Mouse (Mus musculus): ENCODE measurements at regions not wholly inside any gene's neighbourhood (a gene's known extent, or its start where the extent isn't known, plus 50 kb on each side); places are given as distances from the start of the nearest gene placed in this dataset.

DNA sequence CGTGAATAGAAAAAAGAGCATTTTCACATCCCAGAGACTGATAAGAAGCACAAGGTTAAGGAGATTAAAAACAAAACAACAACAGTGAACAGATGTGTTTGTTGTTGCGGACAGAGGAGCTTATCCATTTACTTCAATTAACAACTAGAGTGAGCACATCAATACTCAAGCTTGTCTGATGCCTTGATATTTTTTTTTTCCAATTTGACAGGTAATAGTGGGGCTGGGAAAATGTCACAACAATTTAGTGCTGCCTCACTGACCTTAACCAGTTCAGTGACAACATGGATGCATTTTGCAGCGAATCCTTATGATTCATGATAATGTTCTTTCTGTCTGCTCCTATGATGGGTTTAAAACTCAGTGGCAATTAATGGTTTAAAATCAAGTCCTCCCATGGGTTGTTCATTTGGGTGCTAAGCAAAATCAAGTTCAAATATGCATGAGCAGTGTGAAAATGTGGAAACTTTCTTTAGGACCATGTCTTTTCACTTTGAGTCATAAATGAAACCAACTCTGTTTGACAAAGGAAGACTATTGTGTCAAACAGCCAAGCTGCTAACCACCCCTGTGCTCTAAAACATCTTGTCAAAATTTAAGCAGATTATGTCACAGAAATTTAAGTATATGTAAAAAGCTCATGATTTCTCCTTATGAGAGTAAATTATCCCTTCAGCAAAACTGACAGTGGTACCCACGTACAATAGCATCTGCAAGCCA lies 641.0 kb downstream of the Car8 start:
- peak; percentile 59 for ATAC-seq

DNA sequence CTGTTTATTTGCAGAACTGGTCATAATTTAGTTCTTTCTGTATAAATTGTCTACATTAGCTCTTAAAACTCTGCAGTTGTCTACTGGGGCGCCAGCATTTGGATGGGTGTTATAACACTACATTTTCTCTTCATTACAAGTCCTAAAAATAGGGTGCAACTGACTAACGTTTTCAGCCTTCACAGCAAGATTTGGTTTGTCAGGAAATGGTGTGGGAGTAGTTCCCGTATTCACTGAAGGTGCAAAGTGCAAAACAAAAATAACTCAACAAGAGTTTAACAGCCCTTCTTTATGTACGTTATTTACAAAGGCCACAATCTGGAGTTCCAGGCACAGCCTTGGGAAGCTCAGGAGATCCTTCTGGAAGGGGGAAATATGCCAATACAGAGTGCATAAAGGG lies 642.7 kb downstream of the Car8 start:
- ATAC-seq = no peak

DNA sequence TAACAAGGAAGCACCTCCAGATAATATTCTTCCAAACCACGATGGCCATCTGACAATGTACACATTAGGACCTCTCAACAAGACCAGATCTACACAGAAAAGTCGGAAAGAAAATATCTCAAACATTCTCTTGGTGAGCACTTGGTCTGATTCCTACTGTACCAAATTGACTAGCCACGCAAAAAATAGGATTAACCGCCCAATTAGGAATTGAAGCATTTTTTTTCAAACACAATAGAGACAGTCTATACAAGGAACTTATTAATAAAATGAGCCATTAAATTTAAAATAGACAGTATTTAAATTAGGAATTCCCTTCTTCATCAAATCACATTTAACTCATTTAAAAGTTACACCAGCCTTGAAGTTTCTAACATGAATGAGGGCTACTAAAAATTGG lies 655.0 kb downstream of the Car8 start:
- ATAC-seq = no peak

DNA sequence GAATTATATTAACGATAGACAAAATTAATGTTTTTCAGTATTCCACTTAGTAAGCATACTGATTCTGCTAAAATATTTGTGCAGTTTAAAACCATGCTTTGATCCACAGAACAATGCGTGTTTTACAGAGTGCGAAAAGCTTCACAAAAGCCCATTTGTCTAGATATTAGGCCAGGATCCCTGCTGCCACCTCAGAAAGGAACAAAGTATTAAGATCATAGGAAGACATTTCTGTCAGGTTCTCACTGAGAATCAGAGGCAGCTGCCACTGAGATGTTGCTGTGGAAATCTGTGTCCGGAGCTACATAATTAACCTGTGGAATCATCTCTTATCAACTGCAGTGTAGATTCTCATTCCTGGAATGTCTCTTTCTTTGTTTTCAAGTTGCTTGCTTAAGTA lies 656.9 kb downstream of the Car8 start:
- ATAC-seq = no peak

DNA sequence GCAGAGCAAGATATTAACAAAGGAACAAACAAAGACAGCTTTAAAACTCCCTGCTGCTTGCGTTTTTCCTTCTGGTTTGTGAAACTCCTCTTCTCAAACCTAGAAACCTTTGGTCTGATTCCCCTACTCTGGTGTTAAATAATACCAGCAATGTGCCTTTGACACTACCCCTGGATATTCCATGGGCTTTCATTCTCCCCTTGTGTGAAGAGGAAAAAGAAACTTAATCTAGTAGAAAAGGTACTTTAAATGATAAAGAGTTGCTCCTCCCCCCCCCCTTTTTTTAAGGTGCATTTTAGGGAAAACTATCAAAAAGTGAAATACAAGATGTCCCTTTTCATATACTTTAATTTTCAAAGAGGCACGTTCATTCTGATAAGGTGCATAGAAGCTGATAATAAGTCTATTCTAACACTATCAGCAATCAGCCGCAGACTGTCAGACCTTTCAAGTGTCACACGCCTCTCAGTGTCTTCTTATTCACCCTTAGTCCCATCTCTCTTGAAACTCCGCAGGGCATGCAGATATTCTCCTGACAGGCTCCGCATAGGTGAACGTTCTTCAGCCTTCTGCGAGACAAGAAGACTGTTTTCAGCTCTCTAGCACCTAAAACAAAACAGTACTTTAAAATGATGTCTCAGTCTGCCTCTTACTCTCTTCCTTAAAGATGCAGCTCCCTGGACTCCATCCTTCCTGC lies 657.5 kb downstream of the Car8 start:
- no peak for ATAC-seq

DNA sequence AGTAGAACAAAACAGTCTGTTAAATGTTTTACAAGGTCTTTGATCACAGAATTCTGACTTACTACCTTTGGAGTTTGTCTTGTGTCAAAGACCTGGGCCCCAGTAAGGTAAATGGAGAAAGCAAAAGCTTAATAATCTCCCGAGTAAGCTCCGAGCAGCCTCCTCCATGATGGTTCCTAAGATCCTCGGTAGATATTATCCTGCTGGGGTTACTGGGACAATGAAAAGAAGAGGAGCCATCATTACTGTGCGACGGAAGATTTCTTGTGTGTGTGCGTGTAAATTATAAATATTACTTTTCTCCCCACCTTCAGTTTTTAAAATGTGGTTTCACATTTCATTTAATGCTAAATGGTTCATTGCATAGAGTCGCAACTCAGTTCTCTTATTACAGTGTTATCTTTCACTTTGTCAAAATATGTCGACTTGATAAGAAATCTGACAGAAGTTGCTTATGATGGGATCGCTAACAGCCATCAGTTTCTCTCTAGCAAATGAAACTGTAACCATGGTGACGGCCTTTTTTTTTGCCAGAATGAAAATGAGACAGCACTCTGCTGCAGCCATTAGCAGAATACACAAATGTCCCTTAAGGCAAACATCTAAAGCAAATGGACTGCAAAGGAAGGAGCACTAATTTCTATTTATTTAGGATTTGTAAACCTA lies 658.2 kb downstream of the Car8 start:
- ATAC-seq = peak; percentile 84

DNA sequence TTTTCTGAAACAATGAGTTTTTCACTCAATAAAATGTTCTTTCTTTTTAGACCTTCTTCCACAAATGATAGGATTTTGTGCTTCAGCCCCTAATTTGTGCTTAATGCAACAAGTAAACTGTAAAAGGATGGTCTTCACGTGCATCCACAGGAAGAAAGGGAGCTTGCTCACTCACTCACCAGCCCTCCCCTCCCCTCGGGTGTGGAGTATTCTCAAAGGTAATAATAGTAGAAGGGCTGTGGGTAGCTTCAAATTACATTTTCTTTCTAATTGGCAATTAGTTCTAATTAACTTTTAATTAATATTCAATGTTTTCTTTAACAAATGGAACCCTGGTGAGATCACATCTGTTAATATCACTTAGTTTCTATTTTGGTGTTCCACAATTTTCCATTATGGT lies 664.8 kb downstream of the Car8 start:
- ATAC-seq = no peak

DNA sequence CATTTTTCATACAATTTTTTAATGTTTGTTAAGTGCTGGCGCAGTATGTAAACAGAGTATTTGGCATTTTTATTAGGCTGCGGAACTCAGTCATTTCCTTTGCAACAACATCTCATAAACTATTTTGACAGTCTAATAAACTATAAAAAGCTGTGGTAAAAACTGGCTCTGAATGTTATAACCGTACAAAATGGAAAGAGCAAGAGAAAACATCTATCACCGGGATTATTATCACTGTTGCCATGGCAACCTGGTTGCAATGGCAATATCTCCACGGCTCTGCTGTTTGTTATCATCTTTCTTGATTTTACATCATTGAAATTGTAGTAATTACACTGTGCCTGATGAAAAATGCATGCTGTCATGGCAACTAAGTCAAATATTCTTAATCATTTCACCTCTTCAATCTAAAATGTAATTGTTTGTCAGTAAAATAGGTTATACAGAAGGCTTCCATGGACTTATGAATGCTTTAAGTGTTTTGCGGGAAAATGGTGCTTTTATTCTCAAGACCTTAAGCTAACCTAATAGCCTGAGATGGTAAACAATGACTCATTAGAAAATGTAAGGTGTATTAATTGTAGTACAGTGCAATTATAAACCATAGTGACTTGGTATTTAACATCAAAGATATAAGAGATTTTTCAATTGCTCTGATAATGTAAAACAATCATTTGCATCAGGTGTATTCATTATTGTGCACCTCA lies 671.0 kb downstream of the Car8 start:
- no peak for ATAC-seq

DNA sequence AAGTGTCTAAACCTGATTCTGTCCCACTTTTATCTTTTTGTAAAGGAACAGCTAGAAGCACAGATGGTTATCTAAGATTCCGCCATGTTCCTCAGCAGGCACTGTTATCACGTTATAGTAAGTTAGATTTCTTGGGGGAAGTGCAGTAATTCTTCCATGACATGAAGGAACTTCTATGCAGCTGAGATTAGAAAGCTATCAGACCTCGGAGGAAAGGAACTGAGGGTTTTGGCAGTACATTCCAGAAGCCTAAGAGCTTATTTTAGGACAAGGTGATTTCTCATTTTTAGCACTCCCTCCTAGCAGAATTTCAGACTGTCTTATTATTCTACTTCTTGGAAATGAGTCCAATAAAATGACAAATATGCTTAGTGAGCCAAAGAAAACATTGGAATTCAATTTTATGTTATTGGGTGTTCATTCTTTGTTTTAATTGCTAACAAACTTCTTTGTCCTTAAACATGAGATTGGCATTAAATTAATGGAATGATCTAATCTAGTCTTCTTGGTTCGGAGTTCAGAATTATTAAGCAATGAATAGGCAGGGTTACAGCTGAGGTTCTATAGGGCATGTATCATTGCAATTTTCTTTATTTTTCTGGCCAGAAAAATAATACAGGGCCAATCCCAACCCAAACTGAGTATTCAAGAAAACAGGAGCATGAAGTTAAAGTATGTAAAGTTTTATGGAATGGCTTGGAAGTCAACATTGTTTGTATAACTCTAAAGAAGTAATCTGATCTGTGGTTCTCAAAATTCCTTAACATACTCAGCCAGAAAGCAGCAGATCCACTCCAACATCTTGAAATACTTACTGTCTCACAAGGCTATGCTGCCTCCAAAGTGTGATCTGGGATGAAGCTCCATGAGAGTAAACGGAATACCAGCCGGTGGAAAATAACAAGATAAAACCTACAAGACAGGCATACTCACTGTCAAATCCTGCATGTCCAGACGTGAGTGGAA lies 678.7 kb downstream of the Car8 start:
- no peak for ATAC-seq

DNA sequence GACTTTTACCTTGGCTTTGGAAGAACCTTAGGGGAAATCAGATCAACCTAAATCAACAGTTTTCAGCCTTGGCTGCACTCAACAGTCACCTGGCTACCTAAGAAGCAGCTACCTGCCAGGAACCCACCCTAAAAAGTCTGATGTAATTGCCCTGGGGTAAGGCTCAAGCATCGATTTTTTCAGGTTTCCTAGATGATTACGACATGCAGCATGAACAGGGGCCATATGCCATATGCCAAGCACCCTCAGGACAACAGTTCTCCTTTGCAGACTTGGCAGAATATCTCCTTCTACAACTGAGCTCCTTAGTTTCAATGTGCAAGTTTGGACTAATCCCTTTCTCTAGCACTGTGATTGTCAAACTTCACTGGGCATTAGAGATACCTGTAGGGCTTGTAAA lies 680.1 kb downstream of the Car8 start:
- no peak for ATAC-seq

DNA sequence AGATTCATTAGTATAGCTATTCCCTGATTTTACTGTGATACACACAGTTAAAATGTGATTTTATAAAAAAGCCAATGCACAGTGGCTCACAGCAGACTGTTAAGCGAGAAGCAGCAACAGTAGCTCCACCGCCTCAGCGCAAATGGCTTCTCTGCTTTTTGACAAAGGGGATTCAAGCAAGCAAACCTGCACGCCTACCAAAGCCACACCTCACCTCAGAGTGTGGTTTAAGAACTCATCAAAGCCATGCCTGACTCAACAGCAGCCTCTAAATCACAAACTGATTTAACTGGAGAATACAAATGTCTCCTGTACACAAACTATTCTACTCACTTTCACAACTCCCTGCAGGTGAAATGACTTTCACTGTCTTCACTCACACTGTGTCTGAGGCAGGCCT lies 704.5 kb downstream of the Car8 start:
- peak; percentile 34 for ATAC-seq

DNA sequence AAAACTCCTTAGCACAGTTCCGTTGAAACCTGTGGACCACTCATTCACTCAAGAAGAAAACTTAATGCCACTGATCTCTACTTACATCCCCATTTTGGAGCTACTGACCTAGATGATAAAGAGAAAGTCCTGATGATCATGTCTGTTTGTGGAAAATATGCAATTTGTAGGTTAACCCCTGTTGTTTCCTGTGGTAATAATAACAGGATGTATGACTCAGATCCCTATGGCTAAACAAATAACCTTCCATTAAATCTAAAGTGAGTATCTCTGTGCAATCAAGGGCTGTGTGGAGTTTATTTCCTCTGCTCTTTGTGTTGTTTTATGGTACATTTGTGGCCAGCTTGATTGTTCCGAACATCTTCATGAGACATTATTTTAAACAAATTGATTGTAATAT lies 711.1 kb downstream of the Car8 start:
- ATAC-seq = peak; percentile 66

DNA sequence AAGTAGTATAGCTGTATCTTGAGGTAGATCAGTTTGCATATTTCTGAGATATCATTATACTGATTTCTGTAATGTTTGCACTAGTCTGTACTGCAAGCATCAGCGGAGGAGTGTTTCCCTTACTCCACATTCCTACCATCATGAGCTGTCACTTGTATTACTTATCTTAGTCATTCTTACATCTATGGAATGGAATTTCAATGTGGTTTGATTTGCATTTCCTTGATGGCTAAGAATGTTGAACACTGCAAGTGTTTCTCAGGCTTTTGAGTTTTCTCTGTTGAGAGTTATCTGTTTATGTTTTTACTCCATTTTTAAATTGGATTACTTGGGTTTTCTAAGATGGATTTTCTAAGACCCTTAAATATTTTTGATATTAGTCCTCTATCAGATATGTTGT lies 725.8 kb downstream of the Car8 start:
- ATAC-seq = no peak

DNA sequence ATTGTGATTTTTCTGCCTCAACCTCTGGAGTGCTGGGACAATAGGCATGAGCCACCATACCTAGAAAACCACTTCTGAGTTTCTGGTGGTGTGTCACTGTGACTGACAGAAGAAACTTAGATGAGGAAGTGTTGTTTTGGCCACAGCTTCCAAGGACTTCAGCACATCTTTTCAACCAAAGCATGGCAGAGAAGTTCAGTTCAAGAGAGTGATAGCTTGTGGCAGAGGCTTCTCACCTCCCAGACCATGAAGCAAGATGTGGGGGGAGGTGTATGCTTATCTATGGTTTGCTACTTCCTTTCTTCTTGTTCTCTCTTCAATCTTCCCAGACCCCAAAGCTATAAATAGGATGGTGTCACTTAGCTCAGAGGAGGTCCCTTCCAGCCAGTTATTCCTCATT lies 753.3 kb downstream of the Car8 start:
- ATAC-seq = no peak

DNA sequence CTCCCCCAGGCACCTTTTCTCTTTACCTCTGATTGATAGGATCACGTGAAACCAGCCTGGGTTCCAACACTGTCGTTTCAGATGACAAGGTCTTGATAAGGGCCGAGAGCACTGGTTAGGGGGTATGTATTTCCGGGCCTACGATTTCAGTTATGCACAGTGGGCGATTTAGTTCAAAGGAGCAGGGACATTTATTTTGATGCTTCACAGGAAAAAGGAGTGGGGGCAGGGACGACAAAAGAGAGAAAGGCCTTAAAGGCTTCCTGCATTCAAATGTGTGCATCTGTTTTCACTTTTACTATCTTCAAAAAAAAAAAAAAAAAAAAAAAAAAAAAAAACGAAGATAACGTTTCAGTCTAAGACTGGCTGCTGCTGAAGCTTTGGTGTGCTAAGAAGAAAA lies 783.7 kb downstream of the Car8 start:
- ATAC-seq = peak; percentile 87

DNA sequence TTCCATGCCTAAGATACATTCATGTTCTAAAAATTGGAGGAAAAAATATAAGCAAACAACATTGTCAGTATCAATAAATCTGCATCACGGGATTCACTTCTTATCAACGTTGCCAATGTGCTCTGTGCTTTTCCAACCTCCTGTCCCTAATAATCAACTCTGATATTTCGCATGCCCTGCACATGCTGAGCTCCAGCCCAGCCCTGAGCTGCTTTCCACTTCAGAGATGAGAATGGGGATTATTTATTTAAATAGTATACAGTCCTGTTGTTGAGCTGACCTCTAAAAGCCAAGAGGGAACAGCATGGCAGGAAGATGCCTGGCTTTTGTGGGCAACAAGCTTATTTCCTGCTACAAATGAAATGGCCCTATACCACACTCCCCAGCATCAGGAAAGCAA lies 786.2 kb downstream of the Car8 start:
- no peak for ATAC-seq

DNA sequence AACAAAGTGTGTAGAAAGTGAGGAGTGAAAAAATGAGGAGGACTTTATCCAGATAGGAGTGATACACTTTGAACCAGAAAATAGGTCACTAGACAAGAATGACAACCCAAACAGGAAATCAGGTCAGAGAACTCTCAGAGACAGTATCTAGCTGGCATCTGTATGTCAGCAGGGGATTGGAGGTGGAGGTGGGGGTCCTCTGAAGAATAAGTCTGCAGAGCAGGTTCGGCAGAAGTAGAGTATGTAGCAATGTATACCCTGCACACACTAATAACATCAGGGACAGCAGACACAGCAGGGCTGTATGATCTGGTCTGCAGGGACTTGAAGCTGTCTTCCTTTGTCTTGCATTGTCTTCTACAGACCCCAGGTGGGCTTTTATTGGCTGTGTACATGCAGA lies 787.9 kb downstream of the Car8 start:
- ATAC-seq = no peak

DNA sequence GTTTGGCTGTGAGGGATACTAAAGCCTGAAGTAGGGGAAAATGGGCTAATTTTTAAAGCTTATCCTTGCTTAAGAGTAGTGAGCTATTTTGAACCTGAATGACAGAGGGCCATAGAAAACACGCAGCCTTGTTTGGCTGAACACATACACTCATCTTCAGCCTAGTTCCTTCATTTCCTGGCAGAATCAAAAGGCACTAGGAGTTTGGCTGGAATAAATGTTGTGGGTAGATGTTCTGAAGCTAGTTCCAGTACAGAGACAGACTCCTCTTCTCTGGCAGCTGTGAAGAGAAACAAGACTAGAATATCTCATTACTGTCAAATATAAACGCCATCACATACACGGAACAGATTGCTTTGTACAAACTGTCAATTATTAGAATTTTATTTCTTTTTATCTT lies 809.5 kb downstream of the Car8 start:
- no peak for ATAC-seq

DNA sequence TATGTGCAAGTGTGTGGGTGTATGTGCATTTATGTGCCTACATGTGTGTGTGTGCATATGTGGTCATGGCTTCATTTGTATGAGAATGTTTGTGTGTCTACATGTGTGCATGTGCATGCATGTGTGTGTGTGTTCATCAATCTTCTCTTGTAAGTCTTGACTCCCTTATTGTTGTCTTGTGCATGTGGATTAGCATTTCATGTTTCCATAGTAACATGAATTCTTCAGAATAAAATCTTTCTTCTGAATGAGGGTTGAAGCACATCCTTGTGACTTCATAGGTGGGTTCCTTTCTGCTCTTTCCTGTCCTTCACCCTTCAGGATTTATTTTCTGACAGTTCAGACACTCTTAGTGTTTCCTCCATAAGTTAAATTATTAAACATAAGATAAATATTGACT lies 814.8 kb downstream of the Car8 start:
- ATAC-seq = no peak

DNA sequence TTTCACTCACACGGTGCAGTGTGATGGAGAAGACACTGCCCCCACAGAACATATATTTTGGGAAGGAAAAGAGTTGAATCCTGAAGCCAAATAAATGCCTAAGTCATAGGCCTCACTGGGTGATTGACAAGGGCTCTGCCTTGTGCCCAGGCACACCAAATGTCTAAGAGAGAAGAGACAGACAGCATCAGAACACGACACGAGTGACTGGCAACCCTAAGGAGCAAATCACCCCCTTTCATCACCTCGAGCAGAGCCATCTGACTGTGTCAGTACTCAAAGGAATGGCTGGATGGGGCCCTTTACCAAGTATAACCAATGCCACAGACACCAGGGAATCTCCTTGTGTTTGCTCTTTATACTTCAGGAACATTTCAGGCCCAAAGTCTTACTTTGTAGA lies 815.6 kb downstream of the Car8 start:
- no peak for ATAC-seq

DNA sequence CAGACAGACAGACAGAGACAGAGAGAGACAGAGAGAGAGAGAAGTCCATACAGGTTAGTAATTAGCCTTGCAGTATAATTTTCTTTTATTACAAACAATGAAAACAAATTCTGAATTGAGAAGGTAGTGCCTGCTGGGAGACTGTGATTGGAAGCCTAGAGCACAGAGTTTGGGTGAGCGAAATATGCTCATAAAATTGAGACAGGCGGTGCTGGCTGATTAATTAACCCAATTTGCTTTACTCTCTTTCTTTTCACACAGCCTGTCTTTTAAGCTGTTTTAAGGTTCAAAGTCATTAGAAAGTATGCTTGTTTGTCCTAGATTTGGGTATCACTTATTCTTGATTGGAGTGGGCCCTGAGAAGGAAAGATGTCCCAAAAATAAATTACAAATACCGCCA lies 816.1 kb downstream of the Car8 start:
- no peak for ATAC-seq

DNA sequence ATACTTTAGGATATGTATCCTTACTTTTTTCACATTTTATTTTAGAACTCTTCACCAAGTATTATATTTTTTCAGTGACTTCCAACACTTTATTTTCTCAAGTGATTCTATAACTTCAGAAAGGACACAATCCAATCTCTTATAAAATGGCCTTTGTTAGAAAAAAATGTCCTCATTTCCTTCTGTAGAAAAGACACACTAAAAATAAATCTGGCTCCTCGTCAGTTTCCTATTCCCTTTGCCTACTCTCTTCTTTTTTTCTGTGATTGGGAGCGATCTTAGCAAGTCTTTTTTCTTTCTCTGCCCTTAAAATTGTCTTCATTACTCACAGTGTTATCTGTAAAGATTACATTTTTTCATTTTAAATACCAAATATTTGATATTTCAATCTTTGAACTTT lies 824.5 kb downstream of the Car8 start:
- no peak for ATAC-seq
